Mouse (Mus musculus) kidney, embryonic 15.5 days (tissue): ENCODE results near the gene Zscan12. TPM values are rescaled to one million over a fixed set of nuclear protein-coding genes. Genes with fewer than 3 reads are reported as not detected.
"Not testable (repeated sequence)": the region's sequence is repeated elsewhere in the genome, so short reads cannot be mapped to it uniquely, and the experiment has no call there.

Source experiments
- ATAC-seq: fragments of 200-750 bp; cut with Nextera tagmentation; replicated peaks from 2 replicates; pipeline ENCODE4 v1.8.0; 2017; ENCODE audit warnings: moderate TSS enrichment; ENCODE audit not compliant: low FRiP score
- H3K27ac ChIP-seq: fragments of 300-500 bp; sonication (generic); 2 replicates; pipeline ENCODE4 v1.5.1; 2015; ENCODE audit warnings: mild to moderate bottlenecking, inconsistent platforms
- H3K27me3 ChIP-seq: fragments of 300-500 bp; sonication (generic); 2 replicates; pipeline ENCODE4 v1.6.1; 2015; ENCODE audit warnings: inconsistent platforms
- H3K36me3 ChIP-seq: fragments of 300-500 bp; sonication (generic); 2 replicates; pipeline ENCODE4 v1.6.1; 2015; ENCODE audit warnings: inconsistent platforms
- H3K4me1 ChIP-seq: fragments of 300-500 bp; sonication (generic); 2 replicates; pipeline ENCODE4 v1.6.1; 2015; ENCODE audit warnings: inconsistent platforms
- H3K4me2 ChIP-seq: fragments of 300-500 bp; sonication (generic); 2 replicates; pipeline ENCODE4 v1.6.1; 2015; ENCODE audit warnings: moderate library complexity, mild to moderate bottlenecking, inconsistent platforms
- H3K4me3 ChIP-seq: fragments of 300-500 bp; sonication (generic); replicated peaks from 2 replicates; pipeline ENCODE4 v1.5.1; 2015; ENCODE audit warnings: mild to moderate bottlenecking, inconsistent platforms
- H3K9ac ChIP-seq: fragments of 300-500 bp; sonication (generic); 2 replicates; pipeline ENCODE4 v1.6.1; 2015; ENCODE audit warnings: mild to moderate bottlenecking, inconsistent platforms
- H3K9me3 ChIP-seq: fragments of 300-500 bp; sonication (generic); replicated peaks from 2 replicates; pipeline ENCODE4 v1.6.1; 2016; ENCODE audit warnings: inconsistent platforms
- WGBS: fragments of 180-500 bp; shearing (Covaris S2); methylation state at CpG from one replicate; pipeline ENCODE4 v1.1.7; 2015; ENCODE audit warnings: mixed read lengths; 5-methylcytosine and 5-hydroxymethylcytosine counted together
- polyA plus RNA-seq: library from polyadenylated mRNA; unstranded; fragments of >200 nt; fragmentation: Nextera tagmentation; extraction: Ambion mirVana; gene quantifications from 2 replicates; pipeline ENCODE4 v1.2.1, GENCODE M21; 2015

The Zscan12 gene
- polyA plus RNA-seq, 1 experiment from 2014 or later: 12.4 TPM

- H3K4me3 ChIP-seq: no peak overlapping the region
- H3K36me3 ChIP-seq: no peaks in the 10 kb centered on the region
- no peaks in the 10 kb centered on the region for H3K9me3 ChIP-seq
- H3K27me3 ChIP-seq: no peaks in the 10 kb centered on the region
- no peak for ATAC-seq
- H3K27ac ChIP-seq: no peak overlapping the region
- H3K4me1 ChIP-seq: no peaks in the 10 kb centered on the region
- no peak overlapping the region for H3K9ac ChIP-seq
- H3K4me2 ChIP-seq: no peak overlapping the region
Observed at GRCm38 (mm10) chr13:21350593-21350992, 12.0 kb upstream of the Zscan12 start.

- no peaks in the 10 kb centered on the region for H3K9me3 ChIP-seq
- peaks cover 21% of the 10 kb centered on the region for H3K4me1 ChIP-seq
- H3K4me3 ChIP-seq: peak overlapping the region; percentile 91
- peak overlapping the region; percentile 91; the same call in 1 of the 2 replicates for H3K9ac ChIP-seq
- H3K36me3 ChIP-seq: peaks cover 28% of the 10 kb centered on the region
- H3K27ac ChIP-seq: no peak overlapping the region
- no peak for ATAC-seq
- H3K4me2 ChIP-seq: peak overlapping the region; percentile 67
- no peaks in the 10 kb centered on the region for H3K27me3 ChIP-seq
- 69% methylated on average over 12 of the region's 12 CpGs for WGBS
Observed at GRCm38 (mm10) chr13:21363719-21364118, 1.1 kb downstream of the Zscan12 start.

GRCm38 (mm10) chr13:21366635-21367034 lies 4.0 kb downstream of the Zscan12 start:
- no peak overlapping the region for H3K27ac ChIP-seq
- H3K4me3 ChIP-seq: no peak overlapping the region
- no peak overlapping the region for H3K4me2 ChIP-seq
- H3K9ac ChIP-seq: no peak overlapping the region
- H3K9me3 ChIP-seq: no peaks in the 10 kb centered on the region
- H3K4me1 ChIP-seq: peaks cover 21% of the 10 kb centered on the region
- no peaks in the 10 kb centered on the region for H3K27me3 ChIP-seq
- no peak for ATAC-seq
- H3K36me3 ChIP-seq: peaks cover 57% of the 10 kb centered on the region
- 79% methylated on average over 6 of the region's 6 CpGs for WGBS

GRCm38 (mm10) chr13:21372700-21373099 lies 10.1 kb downstream of the Zscan12 start:
- Histone ChIP-seq H3K4me2 (no peak overlapping the region), H3K27me3 (no peaks in the 10 kb centered on the region), H3K36me3 (peaks cover 45% of the 10 kb centered on the region), H3K27ac (no peak overlapping the region), H3K4me3 (no peak overlapping the region), H3K4me1 (no peaks in the 10 kb centered on the region), H3K9ac (no peak overlapping the region), H3K9me3 (no peaks in the 10 kb centered on the region)
- no peak for ATAC-seq
- WGBS: 82% methylated on average over 2 of the region's 2 CpGs

- H3K9ac ChIP-seq: no peak overlapping the region
- no peaks in the 10 kb centered on the region for H3K9me3 ChIP-seq
- no peaks in the 10 kb centered on the region for H3K27me3 ChIP-seq
- H3K4me2 ChIP-seq: no peak overlapping the region
- H3K4me3 ChIP-seq: no peak overlapping the region
- H3K36me3 ChIP-seq: 0 out of 2 replicates have a peak, but pooled peaks cover 3% of the 10 kb centered on the region
- 92% methylated on average over 2 of the region's 2 CpGs for WGBS
- ATAC-seq: no peak
- H3K27ac ChIP-seq: no peak overlapping the region
- no peaks in the 10 kb centered on the region for H3K4me1 ChIP-seq
Observed at GRCm38 (mm10) chr13:21377773-21378172, 15.2 kb downstream of the Zscan12 start.

- WGBS: 79% methylated on average over 1 of the region's 1 CpGs
- Histone ChIP-seq H3K27ac (no peak overlapping the region), H3K9ac (no peak overlapping the region), H3K4me1 (no peaks in the 10 kb centered on the region), H3K4me2 (no peak overlapping the region), H3K36me3 (peaks cover 87% of the 10 kb centered on the region), H3K4me3 (no peak overlapping the region), H3K9me3 (no peaks in the 10 kb centered on the region), H3K27me3 (no peaks in the 10 kb centered on the region)
- no peak for ATAC-seq
Observed at GRCm38 (mm10) chr13:21395211-21395610, 32.6 kb downstream of the Zscan12 start.

GRCm38 (mm10) chr13:21395623-21396022 lies 33.0 kb downstream of the Zscan12 start:
- H3K4me3 ChIP-seq: no peak overlapping the region
- no peaks in the 10 kb centered on the region for H3K4me1 ChIP-seq
- H3K9me3 ChIP-seq: no peaks in the 10 kb centered on the region
- H3K27ac ChIP-seq: no peak overlapping the region
- 74% methylated on average over 6 of the region's 6 CpGs for WGBS
- peaks cover 84% of the 10 kb centered on the region for H3K36me3 ChIP-seq
- H3K27me3 ChIP-seq: no peaks in the 10 kb centered on the region
- ATAC-seq: no peak; the same call in 1 of the 2 replicates
- H3K9ac ChIP-seq: no peak overlapping the region
- no peak overlapping the region for H3K4me2 ChIP-seq

- H3K9ac ChIP-seq: not testable (repeated sequence)
Observed at GRCm38 (mm10) chr13:21396048-21396447, 33.4 kb downstream of the Zscan12 start.

GRCm38 (mm10) chr13:21397486-21397885 lies 34.9 kb downstream of the Zscan12 start:
- Histone ChIP-seq H3K27ac (no peak overlapping the region), H3K36me3 (peaks cover 66% of the 10 kb centered on the region)
- no peak for ATAC-seq

More at GRCm38 (mm10) chr13:21396048-21396447, 33.4 kb downstream of the Zscan12 start:
- not testable (repeated sequence) for H3K4me3 ChIP-seq, H3K27ac ChIP-seq, H3K4me1 ChIP-seq, H3K4me2 ChIP-seq, H3K27me3 ChIP-seq, H3K9me3 ChIP-seq
- 97% methylated on average over 18 of the region's 18 CpGs for WGBS
- peaks cover 80% of the 10 kb centered on the region for H3K36me3 ChIP-seq
- peak; percentile 78 for ATAC-seq

GRCm38 (mm10) chr13:21401166-21401565 lies 38.5 kb downstream of the Zscan12 start:
- Histone ChIP-seq H3K27ac (no peak overlapping the region), H3K4me3 (peak overlapping the region; percentile 87), H3K4me2 (peak overlapping the region; percentile 76), H3K9ac (0 out of 2 replicates have a peak overlapping the region, but pooled peaks have one; percentile 86), H3K36me3 (peaks cover 32% of the 10 kb centered on the region), H3K4me1 (peaks cover 10% of the 10 kb centered on the region), H3K9me3 (no peaks in the 10 kb centered on the region), H3K27me3 (no peaks in the 10 kb centered on the region; the same call in 1 of the 2 replicates)
- ATAC-seq: no peak
- WGBS: 86% methylated on average over 3 of the region's 3 CpGs

More at GRCm38 (mm10) chr13:21397486-21397885, 34.9 kb downstream of the Zscan12 start:
- H3K4me3 ChIP-seq: no peak overlapping the region
- H3K9ac ChIP-seq: no peak overlapping the region
- peaks cover 10% of the 10 kb centered on the region for H3K4me1 ChIP-seq
- WGBS: 88% methylated on average over 2 of the region's 2 CpGs
- H3K9me3 ChIP-seq: no peaks in the 10 kb centered on the region
- H3K27me3 ChIP-seq: no peaks in the 10 kb centered on the region
- no peak overlapping the region for H3K4me2 ChIP-seq

GRCm38 (mm10) chr13:21401636-21402286 lies 39.1 kb downstream of the Zscan12 start:
- peak; percentile 43; the same call in 1 of the 2 replicates for ATAC-seq

GRCm38 (mm10) chr13:21402287-21402846 lies 39.7 kb downstream of the Zscan12 start, which contains the start of gene Zkscan3:
Gene Zkscan3, minus strand, starts transcription at chr13:21402755.
- peak within 1 kb of the TSS; percentile 74 for H3K27ac ChIP-seq
- peak within 1 kb of the TSS; percentile 87 for H3K4me3 ChIP-seq
- peaks cover 25% of the 10 kb centered on the region for H3K36me3 ChIP-seq
- H3K9ac ChIP-seq: peak within 1 kb of the TSS; percentile 86
- under 1% methylated on average over 35 of the region's 35 CpGs for WGBS
- peak; percentile 95 for ATAC-seq
- H3K4me1 ChIP-seq: peaks cover 10% of the 10 kb centered on the region
- H3K9me3 ChIP-seq: no peaks in the 10 kb centered on the region
- no peaks in the 10 kb centered on the region; the same call in 1 of the 2 replicates for H3K27me3 ChIP-seq
- H3K4me2 ChIP-seq: peak within 1 kb of the TSS; percentile 76

More at GRCm38 (mm10) chr13:21401636-21402286, 39.1 kb downstream of the Zscan12 start:
- Histone ChIP-seq H3K4me2 (peak overlapping the region; percentile 76), H3K9me3 (no peaks in the 10 kb centered on the region), H3K36me3 (peaks cover 26% of the 10 kb centered on the region), H3K4me3 (peak overlapping the region; percentile 87), H3K9ac (peak overlapping the region; percentile 86), H3K27me3 (no peaks in the 10 kb centered on the region; the same call in 1 of the 2 replicates), H3K4me1 (peaks cover 10% of the 10 kb centered on the region), H3K27ac (peak overlapping the region; percentile 74)
- 10% methylated on average over 12 of the region's 12 CpGs for WGBS
